Mouse (Mus musculus): ENCODE measurements around the gene Atat1.

Gene Atat1

DNA sequence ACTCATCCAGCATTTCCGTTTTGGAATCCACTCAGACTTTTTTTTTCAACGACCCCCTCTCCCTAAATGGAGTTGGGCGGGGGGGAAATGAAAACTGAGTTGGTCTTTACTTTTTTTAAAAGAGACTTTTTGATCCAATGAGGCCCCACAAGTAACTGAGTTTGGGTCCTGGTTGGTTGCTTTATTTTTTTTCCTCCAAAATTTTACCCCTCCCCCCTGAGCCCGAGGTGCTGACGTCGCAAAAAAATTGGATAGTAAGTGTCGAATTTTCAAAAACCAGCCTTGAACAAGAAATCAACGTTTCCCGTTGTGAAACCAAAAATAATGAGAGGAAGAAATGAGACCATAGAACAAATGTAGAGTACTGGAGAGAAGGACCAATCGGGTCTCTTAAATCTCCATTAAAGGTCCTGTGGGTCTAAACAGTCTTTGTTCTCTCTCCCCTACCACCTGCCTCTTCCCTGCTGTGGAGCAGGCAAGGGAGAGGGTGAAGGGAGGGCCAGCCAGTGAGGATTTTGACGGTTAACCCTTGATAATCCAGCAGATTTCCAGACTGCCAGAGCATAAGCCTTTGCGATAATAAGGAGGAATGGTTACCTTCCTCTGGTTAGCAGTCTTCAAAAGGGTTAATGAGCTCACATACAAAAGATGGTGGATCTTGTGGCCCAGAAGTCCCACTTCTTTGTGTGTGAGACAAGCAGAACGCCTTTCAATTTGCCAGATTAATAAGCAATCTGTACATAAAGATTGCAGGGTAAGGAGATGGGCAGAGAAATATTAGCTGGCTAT is 7.8 kb upstream of the Atat1 start:
- peak; percentile 86 for DNase-seq (ENCODE audit: low spot score)

DNA sequence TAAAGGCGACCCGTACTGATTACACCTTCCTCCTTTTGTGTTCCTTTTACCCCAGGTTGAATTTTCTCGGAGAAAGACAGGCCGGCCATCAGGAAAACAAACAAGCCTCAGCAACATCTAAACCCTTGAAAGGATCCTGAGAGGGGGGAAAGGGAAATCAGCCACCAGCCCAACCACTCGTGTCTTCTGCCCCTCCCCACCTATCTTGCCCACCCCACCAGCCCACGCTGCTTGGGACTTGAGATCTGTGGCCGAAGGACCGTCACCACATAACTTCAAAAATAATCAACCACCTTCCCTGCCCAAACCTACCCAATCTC is 7.2 kb upstream of the Atat1 start:
- no peak for DNase-seq (ENCODE audit: low spot score)

DNA sequence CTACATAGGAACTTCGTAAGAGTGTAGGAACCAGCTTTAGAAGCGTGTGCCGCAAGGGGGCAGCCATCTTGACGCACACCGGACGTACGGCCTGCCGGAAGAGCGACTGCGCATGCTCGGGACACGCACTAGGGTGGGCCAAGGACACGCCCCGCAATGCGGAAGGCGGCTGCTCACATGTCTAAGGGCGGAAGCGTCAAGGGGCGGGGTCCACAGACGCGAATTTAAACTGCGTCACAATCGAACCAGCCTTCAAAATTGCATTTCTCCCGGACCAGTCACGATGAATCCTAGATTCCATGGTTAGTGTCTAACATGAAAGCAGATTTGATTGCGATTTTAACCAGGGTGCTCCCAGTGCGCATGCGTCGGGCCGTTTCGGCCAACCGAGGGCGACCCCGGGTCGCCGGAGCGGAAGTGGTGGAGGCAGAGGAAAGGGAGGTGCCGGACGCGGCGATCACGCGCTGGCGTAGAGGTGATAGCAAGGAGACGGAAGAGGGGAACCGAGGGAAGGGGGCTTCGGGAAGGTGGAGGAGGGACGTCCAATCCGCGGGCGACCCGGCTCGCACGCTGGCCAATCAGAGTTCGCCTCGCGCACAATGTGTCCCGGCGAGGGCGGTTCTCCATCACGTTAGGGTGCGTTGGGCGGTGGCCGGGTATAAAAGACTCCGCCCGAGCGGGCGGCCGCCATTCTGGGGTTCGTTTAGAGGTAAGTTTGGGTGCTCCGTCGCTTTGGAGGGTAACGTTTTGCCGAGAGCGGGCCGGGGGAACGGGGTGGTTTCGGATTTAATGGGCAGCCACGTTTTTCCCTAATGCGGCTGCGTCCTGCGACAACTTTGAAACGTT is 6.6 kb upstream of the Atat1 start, which contains the start of the genes Mrps18b and Ppp1r10:
TSS of gene Mrps18b (minus strand) at position 93 of the 846 bp plus-strand sequence.
TSS of gene Ppp1r10 (plus strand) at position 138 of the 846 bp plus-strand sequence.
- DNase-seq (ENCODE audit: low spot score): peak; percentile 99

DNA sequence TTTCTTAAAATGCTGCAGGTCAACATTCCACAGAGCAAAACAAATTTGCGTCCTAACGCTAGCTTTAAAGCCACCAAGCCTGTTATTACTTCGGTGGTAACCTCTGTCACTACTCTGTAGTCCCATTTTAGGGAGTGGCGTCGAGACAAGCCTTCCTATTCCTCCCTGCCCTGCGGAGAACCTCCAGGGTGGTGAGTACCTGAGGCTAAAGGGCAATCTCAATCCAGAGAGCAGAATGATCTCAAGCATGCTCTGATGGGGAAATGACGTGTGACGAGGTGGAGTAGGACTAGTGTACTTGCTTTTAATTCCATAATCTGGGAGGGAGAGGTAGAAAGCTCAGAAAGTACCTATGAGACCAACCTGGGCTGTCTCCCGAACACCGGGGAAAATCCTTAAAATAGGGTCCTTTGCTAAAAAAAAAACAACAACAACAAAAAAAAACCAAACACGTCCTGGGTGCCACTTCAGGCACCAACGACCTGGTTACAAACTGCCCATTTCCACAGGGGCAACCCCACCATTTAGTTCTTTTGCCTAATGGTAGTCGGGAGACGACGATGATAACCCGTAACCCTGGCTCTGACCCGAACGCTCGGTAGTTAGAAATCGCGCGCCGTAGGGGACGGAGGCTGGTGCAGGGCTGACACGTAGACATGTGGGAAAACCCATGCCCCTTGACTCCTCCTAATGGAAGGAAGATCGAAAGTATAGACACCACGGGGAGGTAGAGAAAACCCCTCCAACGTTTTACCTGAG is 5.8 kb upstream of the Atat1 start:
- DNase-seq (ENCODE audit: low spot score): no peak

DNA sequence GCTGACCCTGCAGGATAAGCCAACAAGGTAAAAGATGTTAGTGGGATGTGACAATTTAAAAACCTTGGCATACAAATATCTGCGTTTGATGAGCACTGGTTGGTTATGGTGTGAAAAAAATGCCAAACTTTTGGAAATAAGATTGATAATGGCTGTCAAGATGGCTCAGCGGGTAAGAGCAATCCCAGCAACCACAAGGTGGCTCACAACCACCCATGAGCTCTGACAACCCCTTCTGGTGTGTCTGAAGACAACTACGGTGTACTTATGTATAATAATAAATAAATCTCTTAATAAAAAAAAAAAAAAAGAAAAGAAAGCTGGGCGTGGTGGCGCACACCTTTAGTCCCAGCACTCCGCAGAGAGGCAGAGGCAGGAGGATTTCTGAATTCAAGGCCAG is 5.1 kb upstream of the Atat1 start:
- no peak for DNase-seq (ENCODE audit: low spot score)

DNA sequence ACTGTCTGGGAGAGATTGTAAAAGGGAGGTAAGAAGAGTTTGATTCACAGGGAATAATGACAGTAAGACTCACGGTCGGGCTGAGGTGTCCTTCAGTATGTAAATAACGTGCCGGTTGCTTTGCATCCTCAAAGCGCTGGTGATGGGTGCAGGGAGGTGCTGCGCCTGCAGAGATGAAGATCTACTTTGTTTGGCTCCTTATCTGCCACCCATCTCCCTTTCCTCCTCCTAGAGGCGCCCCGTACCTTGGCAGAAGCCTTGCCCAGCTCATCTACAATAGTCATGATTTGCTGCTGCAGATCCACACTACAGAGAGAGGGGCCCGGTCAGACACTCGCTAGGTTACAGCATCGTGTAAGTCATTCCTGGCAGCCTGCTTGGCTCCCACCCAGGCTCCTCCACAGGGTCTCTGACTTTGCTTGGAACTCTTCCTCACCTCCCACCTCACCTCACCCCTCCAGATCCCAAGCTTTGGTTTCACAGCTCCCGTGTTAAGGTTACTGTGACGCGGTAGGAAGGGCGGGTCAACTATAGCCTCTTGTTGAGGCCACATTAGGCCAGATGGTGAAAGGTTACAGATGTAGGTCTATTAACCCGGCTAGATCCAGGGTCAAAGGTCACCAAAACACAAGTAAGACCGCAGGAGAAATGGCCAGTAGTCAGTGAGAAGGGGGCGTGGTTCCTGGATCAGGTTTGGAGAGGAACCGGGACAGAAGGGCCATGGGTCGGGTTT is 523 bp downstream of the Atat1 start:
- no peak for DNase-seq (ENCODE audit: low spot score)

DNA sequence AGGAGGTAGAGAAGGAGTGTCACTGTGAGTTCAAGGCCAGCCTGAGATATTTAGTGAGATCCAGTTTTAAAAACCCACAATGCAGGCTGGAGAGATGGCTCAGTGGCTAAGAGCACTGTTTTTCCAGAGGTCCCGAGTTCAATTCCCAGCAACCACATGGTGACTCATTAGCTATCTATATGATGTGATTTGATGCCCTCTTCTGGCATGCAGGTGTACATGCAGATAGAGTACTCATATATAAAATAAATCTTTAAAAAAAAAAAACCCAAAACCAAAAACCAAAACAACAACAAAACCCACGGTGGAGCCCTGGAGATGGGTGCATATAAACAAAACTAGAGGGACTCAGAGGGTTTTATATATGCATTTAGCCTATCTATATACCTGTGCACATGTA is 2.3 kb downstream of the Atat1 start:
- no peak for DNase-seq (ENCODE audit: low spot score)

DNA sequence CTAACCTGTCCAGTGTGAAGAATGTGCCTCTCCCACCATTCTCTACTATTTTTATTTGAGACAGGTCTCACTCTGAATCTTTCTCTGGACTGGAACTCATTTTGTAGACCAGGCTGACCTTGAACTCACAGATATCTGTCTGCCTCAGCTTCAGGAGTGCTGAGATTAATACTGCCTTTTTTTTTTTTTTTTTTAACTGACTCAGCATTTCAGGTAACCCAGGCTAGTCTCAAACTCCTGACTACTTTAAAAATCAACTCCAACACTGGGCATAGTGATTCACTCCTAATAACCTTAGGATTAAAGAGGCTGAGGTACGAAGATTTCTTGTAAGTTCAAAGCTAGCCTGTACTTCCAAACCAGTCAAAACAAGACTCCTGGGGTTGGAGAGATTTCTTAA is 4.3 kb downstream of the Atat1 start:
- no peak for DNase-seq (ENCODE audit: low spot score)

DNA sequence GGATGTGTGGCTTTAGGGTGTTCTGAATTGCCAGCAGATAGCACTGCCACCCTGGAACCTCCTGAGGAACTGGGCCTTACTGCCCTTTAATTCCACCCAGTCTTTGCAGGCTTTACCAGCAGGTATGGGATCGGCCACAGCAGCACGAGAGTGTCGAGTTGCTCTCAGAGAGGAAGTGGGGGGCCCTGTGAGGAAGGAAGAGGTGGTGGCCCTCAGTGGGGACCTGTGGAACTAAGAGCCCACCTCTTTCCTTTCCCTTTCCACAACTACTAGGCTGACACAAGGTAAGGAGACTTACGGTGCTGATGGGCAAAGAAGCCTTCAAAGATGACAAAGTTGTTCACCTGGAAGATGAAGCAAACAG is 5.9 kb downstream of the Atat1 start:
- no peak for DNase-seq (ENCODE audit: low spot score)

DNA sequence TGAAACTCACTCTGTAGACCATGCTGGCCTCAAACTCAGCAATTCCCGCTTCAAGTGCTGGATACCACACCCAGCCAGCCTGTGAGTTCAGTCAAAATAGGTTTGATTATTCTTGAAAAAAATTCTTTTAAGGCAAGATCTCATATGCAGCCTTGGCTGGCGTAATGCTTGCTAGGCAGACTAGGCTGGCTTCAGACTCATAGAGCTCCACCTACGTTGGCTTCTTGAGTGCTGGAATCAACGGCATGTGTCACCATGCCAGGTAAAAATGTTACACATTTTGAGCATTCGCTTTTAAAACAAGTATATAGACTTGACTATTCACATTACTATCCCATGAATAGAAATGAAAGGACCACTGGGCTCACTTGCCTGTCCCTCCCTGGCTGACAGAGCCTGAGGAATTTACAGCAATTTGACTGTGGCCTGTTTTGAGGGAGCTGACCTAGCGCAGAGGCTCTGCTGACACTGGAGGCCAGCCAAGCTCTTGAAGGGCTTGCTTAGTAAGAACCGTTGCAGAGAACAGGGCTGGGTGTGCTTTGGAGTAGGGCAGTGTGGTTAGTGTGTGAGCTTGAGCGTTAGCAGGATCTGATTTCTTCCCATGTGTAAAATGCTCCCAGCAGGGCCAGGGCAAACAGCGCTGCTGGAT is 6.4 kb downstream of the Atat1 start:
- DNase-seq (ENCODE audit: low spot score): no peak

DNA sequence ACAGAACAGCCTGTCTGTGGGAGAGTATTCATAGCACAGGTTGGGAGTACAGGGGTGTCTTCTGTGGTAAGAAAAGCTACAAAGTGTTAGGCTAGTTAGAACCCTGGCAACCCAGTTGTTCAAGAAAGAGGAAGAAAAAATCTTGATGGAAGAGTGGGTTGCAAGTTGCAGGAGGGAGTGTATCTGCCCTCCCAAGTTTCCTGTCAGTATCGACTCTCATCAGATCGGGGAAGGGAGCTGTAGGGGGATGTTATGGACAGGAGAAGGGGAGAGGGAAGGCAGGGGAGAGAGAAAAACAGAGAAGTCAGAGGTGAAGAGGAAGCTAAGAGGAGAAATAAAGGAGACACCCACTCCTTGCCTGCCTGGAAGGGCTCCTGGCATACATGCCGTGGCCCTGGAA is 9.2 kb downstream of the Atat1 start:
- no peak for DNase-seq (ENCODE audit: low spot score)

DNA sequence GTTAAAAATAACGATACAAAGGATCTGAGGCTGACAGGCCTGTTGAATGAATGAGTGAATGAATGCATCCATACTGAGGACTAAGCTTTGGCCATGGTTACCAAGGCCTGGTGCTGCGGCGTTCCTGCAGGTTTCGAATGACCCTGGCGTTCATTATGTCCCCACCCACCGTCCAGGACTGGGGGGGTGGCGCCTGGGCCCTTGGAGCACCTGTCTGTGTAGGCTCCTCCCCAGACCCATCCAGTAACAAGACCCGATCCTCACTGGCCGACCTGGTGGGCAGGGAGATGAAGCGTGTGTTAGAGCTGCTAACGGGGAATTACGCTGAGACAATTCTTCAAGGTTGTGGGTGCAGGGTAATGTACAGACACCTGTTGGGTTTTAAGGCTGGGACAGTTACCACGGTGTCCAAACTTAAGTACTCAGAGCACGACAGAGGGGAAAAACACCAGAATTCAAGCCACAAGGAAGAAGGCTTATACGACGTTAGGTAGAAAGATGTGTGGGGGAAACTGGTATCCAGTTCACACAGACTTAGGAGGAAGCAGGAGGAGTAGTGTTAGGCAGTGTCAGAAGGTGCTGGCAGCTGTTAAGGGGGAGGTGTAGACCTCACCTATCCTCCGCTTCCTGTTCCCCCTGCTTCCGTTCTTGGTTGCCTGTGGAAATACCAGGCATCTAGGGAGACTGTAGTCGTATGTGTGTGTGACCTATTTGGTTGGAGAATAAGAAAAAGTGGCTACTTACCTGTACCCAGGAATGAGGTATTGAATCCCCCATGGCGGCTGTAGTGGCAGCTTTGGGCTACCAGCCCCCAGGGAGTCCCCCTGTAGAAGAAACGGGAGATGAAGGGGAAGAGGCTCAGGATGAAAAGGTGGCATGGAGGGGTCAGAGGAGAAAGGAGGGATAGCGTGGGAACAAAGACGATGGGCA is 12.0 kb downstream of the Atat1 start:
- no peak for DNase-seq (ENCODE audit: low spot score)

DNA sequence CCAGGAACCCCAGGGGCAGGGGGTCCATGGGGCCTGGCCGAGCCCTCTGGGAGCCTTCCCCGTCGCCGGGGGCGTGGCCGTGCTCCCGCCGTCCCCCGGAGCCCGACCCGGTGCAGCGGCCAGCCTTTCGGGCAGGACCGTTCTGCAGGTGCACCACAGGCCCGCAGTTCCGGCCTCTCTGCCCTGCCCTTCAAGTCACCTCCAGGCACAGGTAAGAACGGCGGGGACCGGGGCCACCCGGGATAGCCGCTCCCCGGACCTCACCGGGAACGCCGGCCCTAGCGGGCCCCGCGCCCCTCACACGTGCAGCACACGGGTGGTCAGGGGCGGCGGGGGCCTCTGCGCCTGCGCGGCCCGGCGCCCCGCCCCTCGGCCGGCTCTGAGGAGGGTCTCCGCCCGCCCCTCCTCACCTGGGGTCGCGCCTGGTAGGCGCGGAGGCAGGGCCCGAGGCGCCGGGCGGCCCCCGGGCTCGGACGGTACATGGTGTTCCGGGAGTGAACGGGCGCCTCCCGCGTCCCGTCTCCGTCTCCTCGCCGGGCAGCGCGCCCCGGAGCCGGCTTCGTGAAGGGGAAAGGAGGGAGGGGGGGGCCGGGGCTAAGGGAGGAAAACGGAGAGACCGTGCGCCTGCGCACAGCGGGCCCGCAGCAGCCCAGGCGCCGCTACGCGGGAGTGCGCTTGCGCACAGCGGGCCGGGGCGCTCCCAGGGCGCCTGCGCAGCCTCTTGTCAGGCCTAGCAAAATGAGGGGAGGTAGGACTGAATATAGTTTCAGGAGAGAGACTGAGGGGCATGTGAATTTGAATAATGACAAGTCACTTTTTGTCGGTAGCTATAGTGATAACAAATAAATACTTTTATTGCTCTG is 12.9 kb downstream of the Atat1 start, which contains the start of gene 2310061I04Rik:
TSS of gene 2310061I04Rik (minus strand) at position 651 of the 863 bp plus-strand sequence.
- peak; percentile 96 for DNase-seq (ENCODE audit: low spot score)

DNA sequence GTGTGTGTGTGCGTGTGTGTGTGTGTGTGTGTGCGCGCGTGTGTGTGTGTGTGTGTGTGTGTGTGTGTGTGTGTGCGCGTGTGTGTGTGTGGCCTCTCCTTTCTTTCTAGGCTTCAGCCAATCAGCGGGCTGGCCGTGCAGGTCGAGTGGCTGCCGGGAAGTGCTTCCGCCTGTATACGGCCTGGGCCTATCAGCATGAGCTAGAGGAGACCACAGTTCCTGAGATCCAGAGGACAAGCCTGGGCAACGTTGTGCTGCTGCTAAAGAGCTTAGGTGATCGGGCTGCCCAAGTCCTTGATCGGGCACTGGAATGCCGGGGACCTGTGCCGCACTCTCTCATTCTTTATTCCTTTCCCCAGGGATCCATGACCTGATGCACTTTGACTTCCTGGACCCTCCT is 22.1 kb downstream of the Atat1 start:
- DNase-seq (ENCODE audit: low spot score): no peak

DNA sequence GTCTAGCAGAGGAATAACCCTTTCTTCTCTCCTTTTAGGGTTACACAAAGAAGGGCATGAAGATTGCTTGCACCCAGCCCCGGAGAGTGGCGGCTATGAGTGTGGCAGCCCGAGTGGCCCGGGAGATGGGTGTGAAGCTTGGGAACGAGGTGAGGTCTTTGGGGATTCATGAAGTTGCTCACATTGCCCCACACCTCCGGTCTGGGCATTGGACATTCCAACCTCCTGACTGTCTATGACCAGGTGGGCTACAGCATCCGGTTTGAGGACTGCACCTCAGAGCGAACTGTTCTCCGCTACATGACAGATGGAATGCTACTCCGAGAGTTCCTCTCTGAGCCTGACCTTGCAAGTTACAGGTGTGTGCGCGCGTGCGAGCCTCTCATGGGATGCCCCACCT is 26.1 kb downstream of the Atat1 start:
- DNase-seq (ENCODE audit: low spot score): no peak

DNA sequence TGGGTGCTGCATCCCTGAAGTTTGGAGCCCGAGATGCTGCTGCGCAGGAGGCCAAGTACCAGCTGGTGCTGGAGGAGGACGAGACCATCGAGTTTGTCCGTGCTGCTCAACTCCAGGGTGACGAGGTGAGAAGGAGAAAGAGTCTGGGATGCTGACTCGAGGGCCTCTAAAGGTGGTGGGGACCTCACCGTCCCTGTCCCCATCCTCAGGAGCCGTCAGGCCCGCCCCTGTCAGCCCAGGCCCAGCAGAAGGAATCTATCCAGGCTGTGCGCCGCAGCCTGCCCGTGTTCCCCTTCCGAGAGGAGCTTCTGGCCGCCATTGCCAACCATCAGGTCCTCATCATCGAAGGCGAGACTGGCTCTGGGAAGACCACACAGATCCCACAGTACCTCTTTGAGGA is 27.0 kb downstream of the Atat1 start:
- no peak for DNase-seq (ENCODE audit: low spot score)

DNA sequence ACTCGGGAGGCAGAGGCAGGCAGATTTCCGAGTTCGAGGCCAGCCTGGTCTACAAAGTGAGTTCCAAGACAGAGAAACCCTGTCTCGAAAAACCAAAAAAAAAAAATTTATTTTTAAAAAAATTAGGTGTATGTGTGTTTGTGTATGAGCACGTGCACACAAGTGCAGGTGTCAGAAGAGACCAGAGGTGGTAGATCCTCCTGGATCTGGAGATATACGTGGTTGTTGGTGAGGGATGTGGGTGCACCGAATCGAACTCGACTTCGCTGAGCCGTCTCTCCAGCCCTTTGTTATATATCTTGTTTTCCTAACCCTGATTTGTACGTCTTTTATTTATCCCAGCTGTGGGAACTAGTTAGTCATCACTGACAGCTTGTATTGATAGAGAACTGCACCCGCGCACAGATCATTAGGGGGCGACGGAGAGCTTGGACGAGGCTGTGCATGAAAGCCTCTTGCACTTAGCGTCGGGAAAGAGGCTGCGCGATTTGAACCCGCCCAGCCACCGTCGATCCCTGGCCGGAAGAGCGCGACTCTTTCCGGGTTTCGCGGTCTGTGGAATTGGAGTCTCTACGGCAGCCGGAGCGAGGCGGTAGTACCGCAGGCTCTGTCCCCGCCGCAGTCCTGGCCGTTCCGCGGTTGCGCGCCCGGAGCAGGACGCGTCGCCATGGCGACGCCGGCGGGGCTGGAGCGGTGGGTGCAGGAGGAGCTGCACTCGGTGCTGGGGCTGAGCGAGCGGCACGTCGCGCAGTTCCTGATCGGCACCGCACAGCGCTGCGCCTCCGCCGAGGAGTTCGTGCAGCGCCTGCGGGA is 30.4 kb downstream of the Atat1 start, which contains the start of gene Dhx16:
TSS of gene Dhx16 (plus strand) at position 575 of the 813 bp plus-strand sequence.
- DNase-seq (ENCODE audit: low spot score): peak; percentile 97

DNA sequence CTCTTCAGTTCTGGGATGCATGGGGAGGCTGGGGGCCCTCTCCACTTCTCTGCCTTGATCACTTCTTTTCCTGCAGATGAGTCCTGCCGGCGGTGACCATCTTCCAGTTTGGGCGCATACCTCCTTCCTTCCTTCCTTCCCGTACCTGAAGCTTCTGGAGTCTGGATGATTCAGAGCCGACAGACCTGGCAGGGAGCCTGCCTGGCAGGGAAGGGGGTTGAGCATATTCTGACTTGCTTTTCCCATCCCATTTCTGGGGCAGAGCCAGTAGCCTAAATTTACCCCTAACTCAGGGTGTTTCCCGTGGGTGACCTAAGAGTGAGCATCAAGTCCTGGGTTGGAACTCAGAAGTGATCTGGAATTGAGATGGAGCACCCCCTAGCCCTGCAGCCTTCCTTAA is 35.2 kb downstream of the Atat1 start:
- DNase-seq (ENCODE audit: low spot score): no peak

All from retina, embryonic 14.5 days (tissue).